Mouse (Mus musculus): ENCODE results near the gene Tmem80.

The Tmem80 gene

DNA sequence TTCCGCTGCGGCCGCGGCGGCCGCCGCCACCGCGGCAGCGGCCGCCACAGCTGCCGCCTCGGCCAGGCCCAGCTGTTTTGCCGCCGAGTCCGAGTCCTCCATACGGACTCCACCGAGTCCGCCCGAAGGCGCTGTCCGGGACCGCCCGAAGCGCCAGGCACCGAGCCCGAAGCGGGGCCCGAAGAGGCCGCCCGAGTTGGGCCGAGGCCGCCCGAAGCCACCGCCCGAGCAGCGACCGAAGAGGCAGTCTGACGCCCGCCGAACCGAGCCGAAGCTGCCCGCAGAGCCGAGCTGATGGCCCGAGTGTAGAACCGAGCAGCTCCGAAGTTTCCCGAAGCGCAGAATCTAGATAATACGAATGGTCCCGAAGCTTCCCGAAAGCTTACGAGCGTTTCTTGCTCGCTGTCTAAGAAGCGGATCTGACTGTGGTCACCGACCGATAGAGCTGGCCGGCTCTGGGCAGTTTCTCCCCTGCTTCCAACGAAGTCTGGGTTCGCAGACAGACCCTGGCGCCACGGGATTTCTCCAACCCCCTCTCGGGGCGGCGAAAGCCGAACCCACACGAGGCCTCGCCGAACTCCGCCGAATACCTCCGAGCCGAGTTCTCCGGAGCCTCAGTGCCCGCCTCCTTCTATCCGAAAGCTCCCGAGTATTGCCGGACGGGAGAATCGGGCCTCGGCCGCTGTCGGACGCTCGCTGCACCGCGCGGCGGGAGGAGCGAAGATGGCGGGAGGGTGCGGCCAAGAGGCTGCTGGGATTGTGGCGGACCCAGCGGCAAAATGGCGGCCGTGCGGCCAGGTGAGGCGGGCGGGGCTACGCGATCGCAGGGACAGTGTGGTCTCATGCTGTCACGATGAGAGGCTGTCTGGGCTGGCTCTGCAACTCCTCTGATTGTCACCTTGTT, at the start of gene Tmem80, which contains the start of gene Deaf1:
Gene Tmem80, plus strand, starts transcription at position 271 of the 904 bp plus-strand sequence.
Gene Deaf1, minus strand, starts transcription at position 222 of the 904 bp plus-strand sequence.
- in situ Hi-C loops (cut with MboI; ENCODE audit: low pct_unique_long_range_greater_than_20kb in 1 of 2, low sequenced_read_pairs in 2 of 2, unreplicated experiment in 1 of 2) = no loop called here

- in situ Hi-C loops (cut with MboI; ENCODE audit: low pct_unique_long_range_greater_than_20kb in 1 of 2, low sequenced_read_pairs in 2 of 2, unreplicated experiment in 1 of 2) = no loop called here
Observed at GRCm38 (mm10) chr7:141278766-141279590, 48.6 kb upstream of the Tmem80 start, which contains the start of gene Sct. Sct (minus strand) TSS chr7:141279133.

DNA sequence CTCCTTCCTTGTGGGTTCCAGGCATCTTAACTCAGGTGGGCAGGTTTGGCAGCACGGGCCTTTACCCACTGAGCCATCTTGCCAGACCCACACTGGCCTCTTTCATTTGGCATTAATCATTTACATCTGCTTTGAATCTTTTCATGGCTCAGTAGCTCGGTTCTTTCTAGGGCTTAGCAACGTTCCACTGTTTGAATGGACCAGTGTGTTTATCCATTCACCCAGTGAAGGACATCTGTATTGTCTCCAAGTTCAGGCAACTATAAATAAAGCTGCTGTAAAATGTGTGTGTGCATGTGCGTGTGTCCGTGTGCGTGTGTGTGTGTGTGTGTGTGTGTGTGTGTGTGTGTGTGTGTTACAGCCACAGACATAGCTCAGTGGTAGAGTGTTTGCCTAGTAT, 46.1 kb upstream of the Tmem80 start:
- in situ Hi-C loops (cut with MboI; ENCODE audit: low pct_unique_long_range_greater_than_20kb in 1 of 2, low sequenced_read_pairs in 2 of 2, unreplicated experiment in 1 of 2) = no loop called here

DNA sequence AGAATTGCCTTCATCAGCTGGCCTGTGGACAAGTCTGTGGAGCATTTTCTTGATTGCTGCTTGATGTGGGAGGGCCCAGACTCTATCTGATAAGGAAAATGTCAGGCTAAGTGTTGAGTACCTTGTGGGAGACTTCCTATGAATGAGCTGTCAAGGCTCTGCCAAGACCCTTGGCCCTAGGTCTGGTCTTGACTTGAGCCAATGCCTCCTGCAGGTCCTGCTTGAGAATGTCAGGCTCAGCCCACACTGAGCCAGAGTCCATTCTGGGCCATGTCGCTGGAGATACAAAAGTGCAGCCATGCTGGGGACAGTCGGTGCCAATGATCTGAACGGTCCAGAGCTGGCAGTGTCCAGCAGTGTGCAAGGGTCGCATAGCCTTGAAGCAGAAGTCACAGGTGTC, 44.8 kb upstream of the Tmem80 start:
- in situ Hi-C loops (cut with MboI; ENCODE audit: low pct_unique_long_range_greater_than_20kb in 1 of 2, low sequenced_read_pairs in 2 of 2, unreplicated experiment in 1 of 2) = no loop called here

GRCm38 (mm10) chr7:141288042-141288441, 39.5 kb upstream of the Tmem80 start:
- in situ Hi-C loops (cut with MboI; ENCODE audit: low pct_unique_long_range_greater_than_20kb in 1 of 2, low sequenced_read_pairs in 2 of 2, unreplicated experiment in 1 of 2) = no loop called here

GRCm38 (mm10) chr7:141291921-141292582, 35.5 kb upstream of the Tmem80 start, which contains the start of gene Drd4:
Drd4 (plus strand) TSS chr7:141292006.
- in situ Hi-C loops (cut with MboI; ENCODE audit: low pct_unique_long_range_greater_than_20kb in 1 of 2, low sequenced_read_pairs in 2 of 2, unreplicated experiment in 1 of 2) = no loop called here

DNA sequence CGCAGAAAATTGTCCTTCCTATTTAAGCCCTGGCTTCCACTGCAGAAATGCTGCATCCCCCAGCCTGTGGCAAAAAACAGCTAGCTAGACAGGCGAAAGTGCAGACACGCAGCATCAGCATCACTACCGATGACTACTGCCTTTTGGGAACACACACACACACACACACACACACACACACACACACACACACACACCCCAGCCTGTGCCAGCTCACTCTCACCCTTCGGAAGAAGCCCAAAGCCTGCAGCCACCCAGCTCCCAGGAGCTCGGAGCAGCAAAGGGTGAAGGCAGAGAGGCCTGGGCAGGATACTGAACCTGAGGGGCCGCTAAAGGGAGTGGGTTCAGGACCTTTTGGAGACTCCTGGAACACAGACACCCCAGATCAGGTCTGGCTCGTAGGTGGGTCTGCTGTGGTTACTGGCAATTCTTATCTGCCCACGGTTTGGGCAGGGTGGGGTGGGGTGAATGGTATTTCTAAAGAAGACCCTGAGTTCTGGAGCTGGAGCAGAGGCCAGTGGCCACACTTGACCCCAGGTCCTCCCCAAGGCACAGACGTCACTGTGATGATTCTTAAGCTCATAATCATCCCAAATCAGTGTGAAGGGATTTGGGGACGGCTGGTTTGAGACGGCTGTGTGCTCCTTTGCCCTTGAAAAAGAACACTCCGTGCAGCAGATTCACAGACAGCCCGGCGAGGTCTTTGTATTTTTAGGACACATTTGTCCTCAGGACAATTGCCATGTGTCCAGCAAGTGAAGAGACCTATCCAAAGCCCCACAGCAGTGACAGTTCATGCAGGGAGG, 34.8 kb upstream of the Tmem80 start:
- in situ Hi-C loops (cut with MboI; ENCODE audit: low pct_unique_long_range_greater_than_20kb in 1 of 2, low sequenced_read_pairs in 2 of 2, unreplicated experiment in 1 of 2) = no loop called here

DNA sequence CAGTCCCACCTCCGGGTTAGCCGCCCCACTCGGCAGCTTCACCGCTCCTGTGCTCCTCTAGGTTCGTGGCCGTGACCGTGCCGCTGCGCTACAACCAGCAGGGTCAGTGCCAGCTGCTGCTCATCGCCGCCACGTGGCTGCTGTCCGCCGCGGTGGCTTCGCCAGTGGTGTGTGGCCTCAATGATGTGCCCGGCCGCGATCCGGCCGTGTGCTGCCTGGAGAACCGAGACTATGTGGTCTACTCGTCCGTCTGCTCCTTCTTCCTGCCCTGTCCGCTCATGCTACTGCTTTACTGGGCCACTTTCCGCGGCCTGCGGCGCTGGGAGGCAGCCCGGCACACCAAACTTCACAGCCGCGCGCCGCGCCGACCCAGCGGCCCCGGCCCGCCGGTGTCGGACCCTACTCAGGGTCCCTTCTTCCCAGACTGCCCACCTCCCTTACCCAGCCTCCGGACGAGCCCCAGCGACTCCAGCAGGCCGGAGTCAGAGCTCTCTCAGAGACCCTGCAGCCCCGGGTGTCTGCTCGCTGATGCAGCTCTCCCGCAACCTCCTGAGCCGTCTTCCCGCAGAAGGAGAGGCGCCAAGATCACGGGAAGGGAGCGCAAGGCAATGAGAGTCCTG, 33.6 kb upstream of the Tmem80 start:
- in situ Hi-C loops (cut with MboI; ENCODE audit: low pct_unique_long_range_greater_than_20kb in 1 of 2, low sequenced_read_pairs in 2 of 2, unreplicated experiment in 1 of 2) = no loop called here

- in situ Hi-C loops (cut with MboI; ENCODE audit: low pct_unique_long_range_greater_than_20kb in 1 of 2, low sequenced_read_pairs in 2 of 2, unreplicated experiment in 1 of 2) = no loop called here
Observed at GRCm38 (mm10) chr7:141294479-141294878, 33.1 kb upstream of the Tmem80 start.

- in situ Hi-C loops (cut with MboI; ENCODE audit: low pct_unique_long_range_greater_than_20kb in 1 of 2, low sequenced_read_pairs in 2 of 2, unreplicated experiment in 1 of 2) = no loop called here
Observed at GRCm38 (mm10) chr7:141297926-141298650, 29.5 kb upstream of the Tmem80 start.

GRCm38 (mm10) chr7:141299175-141299574, 28.4 kb upstream of the Tmem80 start:
- in situ Hi-C loops (cut with MboI; ENCODE audit: low pct_unique_long_range_greater_than_20kb in 1 of 2, low sequenced_read_pairs in 2 of 2, unreplicated experiment in 1 of 2) = no loop called here

DNA sequence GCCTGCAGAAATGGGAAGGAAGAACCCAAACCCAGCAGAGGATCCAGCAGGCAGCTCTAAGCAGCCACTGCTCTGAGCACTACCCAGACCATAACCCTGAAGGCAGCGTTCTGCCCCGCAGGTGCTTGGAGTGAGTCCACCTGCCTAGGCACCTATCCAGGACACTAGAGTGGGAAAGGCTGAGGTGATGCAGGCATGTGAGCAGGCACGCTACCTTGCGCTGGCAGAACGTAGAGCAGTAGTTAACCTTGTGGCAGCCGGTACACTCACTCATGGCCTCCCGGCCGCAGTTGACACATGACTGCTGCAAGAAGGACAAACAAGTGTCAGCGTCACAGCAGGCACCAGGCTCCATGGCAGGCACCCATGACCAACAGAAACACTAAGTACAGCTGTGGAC, 26.2 kb upstream of the Tmem80 start:
- in situ Hi-C loops (cut with MboI; ENCODE audit: low pct_unique_long_range_greater_than_20kb in 1 of 2, low sequenced_read_pairs in 2 of 2, unreplicated experiment in 1 of 2) = no loop called here

GRCm38 (mm10) chr7:141302702-141303268, 24.8 kb upstream of the Tmem80 start:
- in situ Hi-C loops (cut with MboI; ENCODE audit: low pct_unique_long_range_greater_than_20kb in 1 of 2, low sequenced_read_pairs in 2 of 2, unreplicated experiment in 1 of 2) = no loop called here

DNA sequence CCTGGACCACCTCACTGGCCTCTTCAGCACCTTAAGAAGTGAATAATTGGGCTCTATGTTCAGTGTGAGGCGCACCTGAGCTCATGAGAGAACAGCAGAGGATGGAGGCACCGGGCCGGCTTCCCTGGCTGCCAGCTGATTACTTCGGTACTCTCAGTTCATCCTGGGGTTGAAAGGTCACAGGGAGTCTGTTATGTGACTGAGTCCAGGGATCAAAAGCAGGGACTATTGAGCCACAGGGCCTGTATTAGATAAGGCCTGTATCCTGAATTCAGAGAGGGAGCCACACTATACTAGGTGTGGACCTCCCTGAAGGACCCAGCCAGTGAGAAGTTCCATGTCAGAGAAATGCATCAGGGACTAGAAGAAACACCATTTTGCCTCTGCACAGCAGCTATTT, 23.0 kb upstream of the Tmem80 start:
- in situ Hi-C loops (cut with MboI; ENCODE audit: low pct_unique_long_range_greater_than_20kb in 1 of 2, low sequenced_read_pairs in 2 of 2, unreplicated experiment in 1 of 2) = no loop called here

GRCm38 (mm10) chr7:141314416-141314815, 13.1 kb upstream of the Tmem80 start:
- in situ Hi-C loops (cut with MboI; ENCODE audit: low pct_unique_long_range_greater_than_20kb in 1 of 2, low sequenced_read_pairs in 2 of 2, unreplicated experiment in 1 of 2) = loop anchor here (5.0 to 10.0 kb wide), 2 partner anchors 60 to 62 kb away; no protein-coding TSS in a partner anchor

GRCm38 (mm10) chr7:141315076-141315475, 12.5 kb upstream of the Tmem80 start:
- in situ Hi-C loops (cut with MboI; ENCODE audit: low pct_unique_long_range_greater_than_20kb in 1 of 2, low sequenced_read_pairs in 2 of 2, unreplicated experiment in 1 of 2) = loop anchor here in 1 of 2 experiments (10.0 kb wide), 1 partner anchor 60 kb away; no protein-coding TSS in a partner anchor
